Mouse (Mus musculus): Measurements from ENCODE around the gene Slc25a34. TPM values are rescaled to one million over a fixed set of nuclear protein-coding genes. Genes with fewer than 3 reads are reported as not detected.
A peak's percentile ranks its signal among the peaks of the same experiment; 100 is the strongest.

Slc25a34 gene
- polyA plus RNA-seq, 1 experiment from 2014 or later: not detected

DNA sequence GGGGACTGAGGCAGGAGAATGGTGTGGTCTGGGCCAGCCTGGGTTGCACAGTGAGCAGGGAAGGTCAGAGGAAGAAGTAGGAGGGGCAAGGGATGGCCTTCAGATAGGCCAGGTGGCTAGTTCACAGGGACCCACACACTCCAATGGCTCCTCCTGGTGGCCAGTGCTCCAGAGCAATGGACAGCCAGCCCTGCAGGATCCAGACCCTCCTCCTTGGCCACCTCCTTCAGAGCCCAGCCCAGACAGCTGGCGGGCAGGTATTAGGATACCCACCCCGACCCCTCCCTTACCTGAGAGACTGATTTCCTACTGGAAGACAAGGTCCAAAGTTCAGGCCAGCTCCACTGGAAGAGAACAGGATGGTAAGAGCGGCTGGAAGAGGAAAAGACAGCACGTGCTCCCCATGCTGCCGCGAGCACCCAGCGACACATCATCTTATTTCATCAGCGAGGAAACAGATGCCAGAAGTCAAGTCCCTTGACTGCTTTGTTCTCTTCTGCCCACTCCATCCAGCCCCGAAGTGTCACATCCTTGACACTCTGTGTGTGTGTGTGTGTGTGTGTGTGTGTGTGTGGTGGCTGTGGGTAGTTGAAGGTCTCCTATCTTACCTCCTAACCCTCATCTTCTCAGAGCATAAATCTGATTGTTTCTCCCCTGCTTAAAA lies 27.9 kb downstream of the Slc25a34 start:
- Histone ChIP-seq H3K9ac (ENCODE audit: low read length) (no peak overlapping the region), H3K4me3 (ENCODE audit: low read depth, low read length) (no peak overlapping the region), H3K4me1 (ENCODE audit: control insufficient read depth, insufficient read depth, low read length) (0 out of 2 replicates have a peak, but pooled peaks cover 3% of the 10 kb centered on the region), H3K9me3 (replicated peaks; ENCODE audit: control insufficient read depth, low read length) (no peaks in the 10 kb centered on the region), H3K4me2 (ENCODE audit: low read length) (no peak overlapping the region), H3K36me3 (ENCODE audit: control insufficient read depth, insufficient read depth, low read length) (no peaks in the 10 kb centered on the region), H3K27ac (ENCODE audit: low read depth, low read length) (no peak overlapping the region), H3K27me3 (replicated peaks; ENCODE audit: control insufficient read depth, insufficient read depth, low read length) (peaks cover 15% of the 10 kb centered on the region; the same call in 1 of the 2 replicates)
- ATAC-seq: no peak
- 84% methylated on average over 9 of the region's 9 CpGs for WGBS
- DNase-seq (ENCODE audit: low spot score): no peak

DNA sequence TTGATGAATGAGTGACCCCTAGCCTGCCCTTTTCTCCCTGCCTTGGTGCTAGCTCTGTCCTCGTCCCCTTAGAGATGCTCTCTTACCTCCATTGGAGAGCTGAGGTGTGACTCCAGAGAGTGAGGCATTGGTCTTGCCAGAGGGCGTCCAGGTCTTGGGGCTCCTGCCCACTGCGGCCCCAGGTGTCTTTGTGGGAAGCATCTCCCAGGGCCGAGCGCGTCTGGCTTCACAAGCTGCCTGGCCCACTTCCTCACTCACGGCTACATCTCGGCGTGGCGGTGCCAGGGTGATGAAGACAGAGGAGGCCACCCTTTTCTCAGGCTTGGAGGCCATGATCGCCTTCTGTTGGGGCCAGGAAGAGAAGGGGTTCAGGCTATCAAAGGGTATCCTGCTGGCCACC lies 28.5 kb downstream of the Slc25a34 start:
- H3K9me3 ChIP-seq (replicated peaks; ENCODE audit: control insufficient read depth, low read length): no peaks in the 10 kb centered on the region
- H3K9ac ChIP-seq (ENCODE audit: low read length): no peak overlapping the region
- 0 out of 2 replicates have a peak, but pooled peaks cover 3% of the 10 kb centered on the region for H3K4me1 ChIP-seq (ENCODE audit: control insufficient read depth, insufficient read depth, low read length)
- H3K4me2 ChIP-seq (ENCODE audit: low read length): no peak overlapping the region
- DNase-seq (ENCODE audit: low spot score) (no peak), ATAC-seq (no peak)
- no peak overlapping the region for H3K27ac ChIP-seq (ENCODE audit: low read depth, low read length)
- peaks cover 9% of the 10 kb centered on the region; the same call in 1 of the 2 replicates for H3K27me3 ChIP-seq (replicated peaks; ENCODE audit: control insufficient read depth, insufficient read depth, low read length)
- no peak overlapping the region for H3K4me3 ChIP-seq (ENCODE audit: low read depth, low read length)
- H3K36me3 ChIP-seq (ENCODE audit: control insufficient read depth, insufficient read depth, low read length): no peaks in the 10 kb centered on the region
- WGBS: 92% methylated on average over 11 of the region's 11 CpGs

DNA sequence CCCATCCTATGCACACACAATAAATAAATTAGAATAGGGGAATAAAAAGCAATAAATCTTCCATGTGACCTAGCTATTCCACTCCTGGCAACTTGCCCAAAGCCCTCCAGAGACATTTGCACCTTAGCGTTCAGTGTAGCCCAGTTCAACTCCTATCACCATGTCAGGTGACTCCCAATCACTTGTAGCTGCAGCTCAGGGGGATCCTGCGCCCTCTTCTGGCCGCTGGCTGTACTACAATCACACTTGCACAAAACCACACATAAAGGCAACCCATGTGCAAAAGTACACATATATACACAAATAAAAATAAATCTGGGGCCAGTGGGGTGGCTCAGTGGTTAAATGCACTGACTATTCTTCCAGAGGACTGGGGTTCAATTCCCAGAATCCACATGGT lies 32.1 kb downstream of the Slc25a34 start:
- no peaks in the 10 kb centered on the region for H3K4me1 ChIP-seq (ENCODE audit: control insufficient read depth, insufficient read depth, low read length)
- H3K27ac ChIP-seq (ENCODE audit: low read depth, low read length): no peak overlapping the region
- H3K9me3 ChIP-seq (replicated peaks; ENCODE audit: control insufficient read depth, low read length): no peaks in the 10 kb centered on the region
- H3K27me3 ChIP-seq (replicated peaks; ENCODE audit: control insufficient read depth, insufficient read depth, low read length): no peaks in the 10 kb centered on the region
- ATAC-seq (no peak), DNase-seq (ENCODE audit: low spot score) (no peak)
- WGBS: 23% methylated on average over 3 of the region's 3 CpGs
- H3K9ac ChIP-seq (ENCODE audit: low read length): no peak overlapping the region
- no peaks in the 10 kb centered on the region for H3K36me3 ChIP-seq (ENCODE audit: control insufficient read depth, insufficient read depth, low read length)
- no peak overlapping the region for H3K4me3 ChIP-seq (ENCODE audit: low read depth, low read length)
- no peak overlapping the region for H3K4me2 ChIP-seq (ENCODE audit: low read length)

DNA sequence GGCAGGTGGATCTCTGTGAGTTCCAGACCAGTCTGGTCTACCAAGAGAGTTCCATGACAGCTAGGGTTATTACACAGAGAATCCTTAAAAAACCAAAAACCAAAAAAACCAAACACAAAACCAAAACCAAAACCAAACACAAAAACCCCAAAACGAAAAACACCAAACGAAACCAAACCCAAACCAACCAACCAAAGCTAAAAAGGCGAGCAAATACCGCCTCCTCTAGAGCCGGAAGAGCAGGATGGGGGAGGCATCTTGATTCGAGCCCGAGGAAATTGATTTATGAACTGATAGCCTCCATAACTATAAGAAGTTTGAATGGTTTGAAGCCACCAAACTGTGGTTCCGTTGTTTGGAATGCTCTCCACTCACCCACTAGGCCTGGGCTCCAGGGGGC lies 39.7 kb downstream of the Slc25a34 start:
- no peak overlapping the region for H3K4me3 ChIP-seq (ENCODE audit: low read depth, low read length)
- WGBS: 95% methylated on average over 8 of the region's 8 CpGs
- H3K27me3 ChIP-seq (replicated peaks; ENCODE audit: control insufficient read depth, insufficient read depth, low read length): no peaks in the 10 kb centered on the region
- no peaks in the 10 kb centered on the region for H3K4me1 ChIP-seq (ENCODE audit: control insufficient read depth, insufficient read depth, low read length)
- no peak overlapping the region for H3K4me2 ChIP-seq (ENCODE audit: low read length)
- no peak for DNase-seq (ENCODE audit: low spot score)
- no peak for ATAC-seq
- H3K9me3 ChIP-seq (replicated peaks; ENCODE audit: control insufficient read depth, low read length): no peaks in the 10 kb centered on the region
- 0 out of 2 replicates have a peak, but pooled peaks cover 3% of the 10 kb centered on the region for H3K36me3 ChIP-seq (ENCODE audit: control insufficient read depth, insufficient read depth, low read length)
- no peak overlapping the region for H3K9ac ChIP-seq (ENCODE audit: low read length)
- no peak overlapping the region for H3K27ac ChIP-seq (ENCODE audit: low read depth, low read length)

DNA sequence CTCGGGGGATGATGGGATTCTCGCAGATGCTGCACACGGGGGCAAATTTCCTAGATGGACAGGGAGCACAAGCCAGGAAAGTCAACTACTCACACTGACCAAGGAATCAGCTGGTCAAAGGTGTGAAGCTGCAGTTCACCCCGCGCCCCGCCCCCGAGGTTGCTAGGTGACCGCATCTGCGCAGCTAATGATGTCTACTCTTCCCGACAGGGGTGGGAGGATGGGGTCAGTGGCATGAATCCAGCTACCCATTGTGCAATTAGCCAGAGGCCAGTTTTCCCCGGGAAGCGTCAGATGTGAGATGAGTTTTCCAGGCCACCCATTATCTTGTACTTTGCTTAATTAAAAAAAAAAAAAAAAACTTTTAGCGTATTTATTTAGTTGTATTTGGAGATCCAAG lies 42.6 kb downstream of the Slc25a34 start:
- no peaks in the 10 kb centered on the region for H3K27me3 ChIP-seq (replicated peaks; ENCODE audit: control insufficient read depth, insufficient read depth, low read length)
- ATAC-seq: no peak
- H3K4me3 ChIP-seq (ENCODE audit: low read depth, low read length): no peak overlapping the region
- H3K9me3 ChIP-seq (replicated peaks; ENCODE audit: control insufficient read depth, low read length): no peaks in the 10 kb centered on the region
- no peak overlapping the region for H3K27ac ChIP-seq (ENCODE audit: low read depth, low read length)
- H3K4me2 ChIP-seq (ENCODE audit: low read length): no peak overlapping the region
- WGBS: 86% methylated on average over 13 of the region's 13 CpGs
- no peaks in the 10 kb centered on the region for H3K4me1 ChIP-seq (ENCODE audit: control insufficient read depth, insufficient read depth, low read length)
- H3K36me3 ChIP-seq (ENCODE audit: control insufficient read depth, insufficient read depth, low read length): 0 out of 2 replicates have a peak, but pooled peaks cover 3% of the 10 kb centered on the region
- DNase-seq (ENCODE audit: low spot score): no peak
- no peak overlapping the region for H3K9ac ChIP-seq (ENCODE audit: low read length)

DNA sequence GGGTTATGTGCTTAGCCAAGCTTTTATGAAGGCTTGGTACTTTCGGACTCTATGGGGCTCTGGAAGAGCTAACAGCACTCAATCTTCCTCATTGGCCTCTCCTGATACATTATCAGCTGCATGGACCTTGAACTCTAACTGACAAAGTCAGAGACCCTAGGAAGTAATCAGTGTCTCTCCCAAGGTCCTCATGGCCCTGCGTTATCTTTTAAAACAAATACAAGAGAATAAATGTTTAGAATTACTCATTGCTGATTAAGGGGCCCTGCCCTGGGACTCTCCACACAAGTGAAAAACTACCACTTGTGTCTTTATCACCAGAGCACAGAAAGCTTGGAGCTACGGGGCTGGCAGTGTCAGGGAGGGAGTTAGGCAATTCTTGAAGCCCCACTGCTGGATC lies 44.8 kb downstream of the Slc25a34 start:
- Histone ChIP-seq H3K4me2 (ENCODE audit: low read length) (no peak overlapping the region), H3K4me1 (ENCODE audit: control insufficient read depth, insufficient read depth, low read length) (no peaks in the 10 kb centered on the region), H3K9me3 (replicated peaks; ENCODE audit: control insufficient read depth, low read length) (no peaks in the 10 kb centered on the region), H3K27me3 (replicated peaks; ENCODE audit: control insufficient read depth, insufficient read depth, low read length) (no peaks in the 10 kb centered on the region), H3K27ac (ENCODE audit: low read depth, low read length) (no peak overlapping the region), H3K36me3 (ENCODE audit: control insufficient read depth, insufficient read depth, low read length) (no peaks in the 10 kb centered on the region), H3K9ac (ENCODE audit: low read length) (no peak overlapping the region), H3K4me3 (ENCODE audit: low read depth, low read length) (no peak overlapping the region)
- ATAC-seq: no peak
- DNase-seq (ENCODE audit: low spot score): no peak
- WGBS: 89% methylated on average over 3 of the region's 3 CpGs

DNA sequence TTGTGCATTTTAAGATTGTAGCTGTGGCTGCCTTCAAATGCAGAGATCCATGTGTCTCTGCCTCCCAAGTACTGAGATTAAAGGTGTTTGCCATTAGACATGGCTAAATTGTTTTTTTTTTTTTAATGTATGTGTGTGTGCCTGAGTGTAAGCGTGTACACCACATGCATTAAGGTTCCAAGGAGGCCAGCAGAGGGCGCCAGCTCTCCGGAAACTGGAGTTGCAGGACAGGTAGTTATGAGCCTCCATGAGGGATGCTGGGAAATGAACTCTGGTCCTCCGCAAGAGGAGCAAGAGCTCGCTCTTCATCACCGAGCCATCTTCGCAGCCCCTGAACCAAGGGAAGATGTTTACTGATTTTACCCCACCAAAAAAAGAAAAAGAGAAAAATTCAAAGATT lies 46.7 kb downstream of the Slc25a34 start:
- H3K4me2 ChIP-seq (ENCODE audit: low read length): no peak overlapping the region
- no peak for DNase-seq (ENCODE audit: low spot score)
- ATAC-seq: no peak
- no peaks in the 10 kb centered on the region for H3K27me3 ChIP-seq (replicated peaks; ENCODE audit: control insufficient read depth, insufficient read depth, low read length)
- H3K9ac ChIP-seq (ENCODE audit: low read length): no peak overlapping the region
- no peak overlapping the region for H3K27ac ChIP-seq (ENCODE audit: low read depth, low read length)
- no peaks in the 10 kb centered on the region for H3K36me3 ChIP-seq (ENCODE audit: control insufficient read depth, insufficient read depth, low read length)
- 92% methylated on average over 7 of the region's 7 CpGs for WGBS
- H3K4me3 ChIP-seq (ENCODE audit: low read depth, low read length): no peak overlapping the region
- no peaks in the 10 kb centered on the region for H3K4me1 ChIP-seq (ENCODE audit: control insufficient read depth, insufficient read depth, low read length)
- no peaks in the 10 kb centered on the region for H3K9me3 ChIP-seq (replicated peaks; ENCODE audit: control insufficient read depth, low read length)

DNA sequence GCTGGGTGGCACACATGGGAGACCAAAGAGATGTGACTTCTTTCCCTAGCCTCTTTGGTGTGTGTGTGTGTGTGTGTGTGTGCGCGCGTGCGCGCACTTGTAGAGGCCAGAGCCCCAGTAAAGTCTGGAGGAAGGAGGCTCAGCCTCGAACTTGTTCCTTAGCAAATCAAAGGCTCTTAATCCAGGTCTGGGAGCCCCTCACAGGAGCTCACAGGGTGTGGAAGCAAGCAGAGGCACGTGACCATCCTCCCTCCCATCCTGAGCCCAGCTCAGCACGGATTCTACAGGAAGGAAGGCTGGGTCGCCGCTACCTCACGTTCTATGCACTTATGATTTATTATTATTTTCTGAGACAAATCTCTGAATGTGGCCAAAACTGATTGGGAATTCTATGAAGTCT lies 47.2 kb downstream of the Slc25a34 start:
- Histone ChIP-seq H3K27me3 (replicated peaks; ENCODE audit: control insufficient read depth, insufficient read depth, low read length) (no peaks in the 10 kb centered on the region), H3K9me3 (replicated peaks; ENCODE audit: control insufficient read depth, low read length) (no peaks in the 10 kb centered on the region), H3K4me1 (ENCODE audit: control insufficient read depth, insufficient read depth, low read length) (no peaks in the 10 kb centered on the region), H3K4me2 (ENCODE audit: low read length) (no peak overlapping the region), H3K27ac (ENCODE audit: low read depth, low read length) (no peak overlapping the region), H3K36me3 (ENCODE audit: control insufficient read depth, insufficient read depth, low read length) (no peaks in the 10 kb centered on the region), H3K9ac (ENCODE audit: low read length) (no peak overlapping the region), H3K4me3 (ENCODE audit: low read depth, low read length) (no peak overlapping the region)
- no peak for ATAC-seq
- no peak for DNase-seq (ENCODE audit: low spot score)
- WGBS: 90% methylated on average over 11 of the region's 11 CpGs

DNA sequence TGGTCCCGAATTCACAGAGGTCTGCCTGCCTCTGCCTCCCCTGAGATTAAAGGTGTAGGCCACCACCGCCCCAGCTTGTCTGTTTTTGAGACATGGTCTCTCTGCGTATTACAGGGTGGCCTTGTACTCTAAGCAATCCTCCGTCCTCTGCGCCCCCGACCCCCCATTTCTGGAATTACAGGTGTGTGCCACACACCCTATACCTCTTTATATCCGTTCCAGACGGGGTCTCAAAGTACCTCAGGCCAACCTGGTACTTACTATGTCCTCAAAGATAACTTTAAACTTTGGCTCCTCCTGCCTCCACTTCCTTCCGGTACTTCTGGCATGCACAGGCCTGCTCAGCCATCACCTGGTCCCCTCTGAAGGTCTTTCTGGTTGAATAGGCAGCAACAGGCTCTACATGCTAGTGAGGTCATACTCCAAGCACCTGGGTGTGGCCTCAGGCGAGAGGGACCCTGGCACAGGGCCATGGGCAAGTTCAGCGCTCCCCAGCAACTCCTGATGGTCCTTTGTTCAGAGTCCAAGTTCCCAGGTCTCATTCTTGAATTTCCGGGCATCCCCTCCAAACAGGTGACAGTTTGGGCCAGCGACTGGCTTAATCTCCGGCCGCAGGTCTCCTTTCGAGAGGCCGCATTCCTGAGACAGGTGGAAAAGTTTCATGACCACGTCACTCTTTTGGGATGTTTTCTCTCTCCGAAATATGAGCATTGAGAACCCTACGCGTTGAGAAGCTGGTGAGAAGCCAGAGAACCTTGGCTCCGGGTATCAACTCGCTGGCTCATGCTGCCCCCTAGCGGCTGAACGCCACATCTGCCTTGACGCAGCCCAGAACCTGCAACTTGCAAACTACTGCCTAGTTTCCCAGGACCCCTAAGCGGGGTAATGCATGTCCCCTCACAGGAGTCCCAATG lies 48.6 kb downstream of the Slc25a34 start:
- H3K27ac ChIP-seq (ENCODE audit: low read depth, low read length): no peak overlapping the region
- 41% methylated on average over 27 of the region's 27 CpGs for WGBS
- no peaks in the 10 kb centered on the region for H3K36me3 ChIP-seq (ENCODE audit: control insufficient read depth, insufficient read depth, low read length)
- no peaks in the 10 kb centered on the region for H3K27me3 ChIP-seq (replicated peaks; ENCODE audit: control insufficient read depth, insufficient read depth, low read length)
- H3K9me3 ChIP-seq (replicated peaks; ENCODE audit: control insufficient read depth, low read length): no peaks in the 10 kb centered on the region
- H3K4me3 ChIP-seq (ENCODE audit: low read depth, low read length): no peak overlapping the region
- no peak overlapping the region for H3K9ac ChIP-seq (ENCODE audit: low read length)
- peak; percentile 90 for DNase-seq (ENCODE audit: low spot score)
- peak; percentile 61; the same call in 1 of the 2 replicates for ATAC-seq
- H3K4me1 ChIP-seq (ENCODE audit: control insufficient read depth, insufficient read depth, low read length): no peaks in the 10 kb centered on the region
- H3K4me2 ChIP-seq (ENCODE audit: low read length): no peak overlapping the region
